Mouse (Mus musculus) small intestine, adult 2 months (tissue): ENCODE data around the gene Fgf4. TPM values are rescaled to one million over a fixed set of nuclear protein-coding genes. Genes with fewer than 3 reads are reported as not detected.

ENCODE experiments used
- H3K27ac ChIP-seq: fragments of 200-500 bp; 2 replicates; pipeline ENCODE4 v1.5.1; 2012; ENCODE audit warnings: low read depth, low read length, control low read depth, inconsistent platforms; ENCODE audit not compliant: insufficient read depth
- H3K27me3 ChIP-seq: fragments of 200-500 bp; 2 replicates; pipeline ENCODE4 v1.6.1; 2012; ENCODE audit warnings: mild to moderate bottlenecking, moderate library complexity, low read length, inconsistent platforms; ENCODE audit not compliant: control insufficient read depth, insufficient read depth
- H3K36me3 ChIP-seq: fragments of 200-500 bp; 2 replicates; pipeline ENCODE4 v1.6.1; 2012; ENCODE audit warnings: mild to moderate bottlenecking, low read length, control low read depth, inconsistent platforms; ENCODE audit not compliant: control insufficient read depth, insufficient read depth
- H3K4me1 ChIP-seq: fragments of 200-500 bp; 2 replicates; pipeline ENCODE4 v1.6.1; 2012; ENCODE audit warnings: low read length, inconsistent platforms, mixed read lengths; ENCODE audit not compliant: control insufficient read depth, insufficient read depth, insufficient read length
- H3K4me3 ChIP-seq: fragments of 200-500 bp; 2 replicates; pipeline ENCODE4 v1.5.1; 2012; ENCODE audit warnings: low read depth, mild to moderate bottlenecking, control low read depth, inconsistent platforms, low read length, moderate library complexity
- CTCF ChIP-seq: fragments of 200-500 bp; IDR thresholded peaks from 2 replicates; pipeline ENCODE4 v1.5.1; 2012; ENCODE audit warnings: low read depth, mild to moderate bottlenecking, control low read depth, inconsistent platforms, low read length, moderate library complexity, mixed read lengths; ENCODE audit not compliant: insufficient replicate concordance, insufficient read length; ENCODE audit errors: extremely low read depth
- POLR2A ChIP-seq: fragments of 200-500 bp; IDR thresholded peaks from 2 replicates; pipeline ENCODE4 v1.6.1; 2012; ENCODE audit warnings: low read depth, mild to moderate bottlenecking, control low read depth, inconsistent platforms, low read length, moderate library complexity
- WGBS: fragments of 180-500 bp; shearing (Covaris S2); methylation state at CpG from one replicate; pipeline ENCODE4 v1.1.7; 2018; 5-methylcytosine and 5-hydroxymethylcytosine counted together
- polyA plus RNA-seq: library from polyadenylated mRNA; depleted of rRNA; stranded (reverse); fragments of >200 nt; gene quantifications from 2 replicates; pipeline ENCODE4 v1.2.3, GENCODE M21; 2012; rRNA removed

The Fgf4 gene
- polyA plus RNA-seq, 1 experiment: not detected

GRCm38 (mm10) chr7:144912897-144913296 lies 65.7 kb downstream of the Fgf4 start:
- WGBS: 84% methylated on average over 4 of the region's 4 CpGs
- Histone ChIP-seq H3K27me3 (no peaks in the 10 kb centered on the region), H3K4me3 (no peak overlapping the region), H3K36me3 (peaks cover 7% of the 10 kb centered on the region; the same call in 1 of the 2 replicates), H3K27ac (no peak overlapping the region), H3K4me1 (peaks cover 9% of the 10 kb centered on the region)
- no peak for TF ChIP-seq CTCF

- Histone ChIP-seq H3K36me3 (peaks cover 15% of the 10 kb centered on the region), H3K4me1 (peaks cover 9% of the 10 kb centered on the region), H3K4me3 (peak overlapping the region; percentile 91), H3K27ac (peak overlapping the region; percentile 60; the same call in 1 of the 2 replicates), H3K27me3 (no peaks in the 10 kb centered on the region)
- 6% methylated on average over 17 of the region's 17 CpGs for WGBS
- TF ChIP-seq CTCF (peak; percentile 8; the same call in 1 of the 2 replicates), POLR2A (no peak)
These were observed 67.3 kb downstream of the Fgf4 start for GRCm38 (mm10) chr7:144914296-144914947.

Other genes with a start within 250 kb of the Fgf4 start
- 8.9 and 18.0 TPM in 2 replicates for gene Ano1, start 95.4 kb upstream of the Fgf4 start, polyA plus RNA-seq
- 0.16 TPM in 1 of 2 replicates, not detected in the other for gene Fgf3, start 9.3 kb upstream of the Fgf4 start, polyA plus RNA-seq
- gene Fgf15, start 49.2 kb downstream of the Fgf4 start, polyA plus RNA-seq: 2.6 TPM in 1 of 2 replicates, not detected in the other
- 6.4 and 14.1 TPM in 2 replicates for gene LTO1, start 67.7 kb downstream of the Fgf4 start, polyA plus RNA-seq
- 15.9 and 42.5 TPM in 2 replicates for gene Ccnd1, start 92.6 kb downstream of the Fgf4 start, polyA plus RNA-seq